Mouse (Mus musculus) right cerebral cortex, adult 2 months (tissue): Measurements from ENCODE around the gene Dcpp3.
A peak's percentile ranks its signal among the peaks of the same experiment; 100 is the strongest.
"Not testable (repeated sequence)": the region's sequence is repeated elsewhere in the genome, so short reads cannot be mapped to it uniquely, and the experiment has no call there.

Experiments used
- DNase-seq, 2 experiments: peaks; one replicate each; pipeline ENCODE4 v3.0.0; 2021 to 2022; ENCODE audit warnings: low spot score in 2 of 2

Dcpp3 gene

GRCm38 (mm10) chr17:23917158-23917557 lies at the start of gene Dcpp3:
TSS of gene Dcpp3 (plus strand) at chr17:23917458.
- DNase-seq: not testable (repeated sequence)

- no peak for DNase-seq
Observed at GRCm38 (mm10) chr17:23867756-23868155, 49.5 kb upstream of the Dcpp3 start, which contains the start of gene Prss21. TSS of gene Prss21 (plus strand) at chr17:23868056.

GRCm38 (mm10) chr17:23868513-23868912 lies 48.7 kb upstream of the Dcpp3 start:
- no peak for DNase-seq

- DNase-seq: peak; percentile 44 to 53
Observed at GRCm38 (mm10) chr17:23873884-23874856, 43.1 kb upstream of the Dcpp3 start.

- DNase-seq: peak in 1 of 2 experiments; percentile 7
Observed at GRCm38 (mm10) chr17:23876741-23877140, 40.5 kb upstream of the Dcpp3 start.

- no peak for DNase-seq
Observed at GRCm38 (mm10) chr17:23877166-23877565, 40.1 kb upstream of the Dcpp3 start.

GRCm38 (mm10) chr17:23880576-23880975 lies 36.7 kb upstream of the Dcpp3 start, which contains the start of the genes Dcpp1 and Dcpp2:
TSS of gene Dcpp1 (plus strand) at chr17:23880876.
TSS of gene Dcpp2 (plus strand) at chr17:23880880.
- not testable (repeated sequence) for DNase-seq

- DNase-seq: peak; percentile 88 to 91
Observed at GRCm38 (mm10) chr17:23924531-23925007, 7.3 kb downstream of the Dcpp3 start.

- peak; percentile 55 to 56 for DNase-seq
Observed at GRCm38 (mm10) chr17:23925090-23925493, 7.8 kb downstream of the Dcpp3 start.

GRCm38 (mm10) chr17:23931157-23931556 lies 13.9 kb downstream of the Dcpp3 start:
- DNase-seq: no peak

- DNase-seq: no peak
Observed at GRCm38 (mm10) chr17:23941372-23941771, 24.1 kb downstream of the Dcpp3 start, which contains the start of gene Sbp. TSS of gene Sbp (plus strand) at chr17:23941672.

GRCm38 (mm10) chr17:23947486-23947885 lies 30.2 kb downstream of the Dcpp3 start:
- peak in 1 of 2 experiments; percentile 14 for DNase-seq

- DNase-seq: no peak
Observed at GRCm38 (mm10) chr17:23949068-23949467, 31.8 kb downstream of the Dcpp3 start.

- not testable (repeated sequence) for DNase-seq
Observed at GRCm38 (mm10) chr17:23950828-23951227, 33.6 kb downstream of the Dcpp3 start.

- DNase-seq: no peak
Observed at GRCm38 (mm10) chr17:23955174-23955573, 37.9 kb downstream of the Dcpp3 start, which contains the start of gene Sbpl. TSS of gene Sbpl (minus strand) at chr17:23955274.

- DNase-seq: peak; percentile 84 to 87
Observed at GRCm38 (mm10) chr17:23960084-23960738, 43.0 kb downstream of the Dcpp3 start.

- DNase-seq: no peak
Observed at GRCm38 (mm10) chr17:23961573-23962122, 44.4 kb downstream of the Dcpp3 start.

- DNase-seq: no peak
Observed at GRCm38 (mm10) chr17:23965805-23966425, 48.7 kb downstream of the Dcpp3 start.

- DNase-seq: no peak
Observed at GRCm38 (mm10) chr17:23966658-23967401, 49.6 kb downstream of the Dcpp3 start.

- no peak for DNase-seq
Observed at GRCm38 (mm10) chr17:23968780-23969179, 51.5 kb downstream of the Dcpp3 start.
